Mouse (Mus musculus): Measurements from ENCODE around the gene Krt10. TPM values are rescaled to one million over a fixed set of nuclear protein-coding genes. Genes with fewer than 3 reads are reported as not detected.

Gene Krt10
- polyA plus RNA-seq (2015; fragmentation: Nextera tagmentation; extraction: Ambion mirVana) = 21.6 and 23.2 TPM in 2 replicates

GRCm38 (mm10) chr11:99389264-99389663, at the start of gene Krt10:
Gene Krt10, minus strand, starts transcription at chr11:99389364.
- no peak within 1 kb of the TSS for H3K27ac ChIP-seq (ENCODE audit: low read length)
- no peak for ATAC-seq (ENCODE audit: low read depth)
- no peak within 1 kb of the TSS for H3K4me2 ChIP-seq (ENCODE audit: low read depth, low read length)
- H3K9ac ChIP-seq (ENCODE audit: low read length) = no peak within 1 kb of the TSS
- H3K4me1 ChIP-seq (replicated peaks; ENCODE audit: control insufficient read depth, insufficient read depth, low read length) = peaks cover 5% of the 10 kb centered on the region
- 78% methylated on average over 4 of the region's 4 CpGs for WGBS
- H3K9me3 ChIP-seq (ENCODE audit: control insufficient read depth, low read length) = no peaks in the 10 kb centered on the region
- H3K27me3 ChIP-seq (ENCODE audit: control insufficient read depth, insufficient read depth, low read depth, low read length) = no peaks in the 10 kb centered on the region
- no peaks in the 10 kb centered on the region for H3K36me3 ChIP-seq (ENCODE audit: control insufficient read depth, insufficient read depth, low read length)
- no peak within 1 kb of the TSS for H3K4me3 ChIP-seq (ENCODE audit: low read length)

- ATAC-seq (ENCODE audit: low read depth) = no peak
- H3K9ac ChIP-seq (ENCODE audit: low read length) = no peak within 1 kb of the TSS; the same call in 1 of the 2 replicates
- WGBS = 14% methylated on average over 10 of the region's 10 CpGs
Measured at GRCm38 (mm10) chr11:99437972-99438371, 48.8 kb upstream of the Krt10 start, which contains the start of gene Krt20. Gene Krt20, minus strand, starts transcription at chr11:99438150.

GRCm38 (mm10) chr11:99436625-99437024, 47.5 kb upstream of the Krt10 start:
- Histone ChIP-seq H3K9me3 (ENCODE audit: control insufficient read depth, low read length) (no peaks in the 10 kb centered on the region), H3K36me3 (ENCODE audit: control insufficient read depth, insufficient read depth, low read length) (no peaks in the 10 kb centered on the region), H3K9ac (ENCODE audit: low read length) (no peak overlapping the region), H3K27me3 (ENCODE audit: control insufficient read depth, insufficient read depth, low read depth, low read length) (no peaks in the 10 kb centered on the region), H3K4me3 (ENCODE audit: low read length) (no peak overlapping the region), H3K4me1 (replicated peaks; ENCODE audit: control insufficient read depth, insufficient read depth, low read length) (no peaks in the 10 kb centered on the region), H3K27ac (ENCODE audit: low read length) (no peak overlapping the region), H3K4me2 (ENCODE audit: low read depth, low read length) (no peak overlapping the region)
- WGBS = 42% methylated on average over 4 of the region's 4 CpGs
- no peak for ATAC-seq (ENCODE audit: low read depth)

More at GRCm38 (mm10) chr11:99437972-99438371, 48.8 kb upstream of the Krt10 start, which contains the start of gene Krt20:
- Histone ChIP-seq H3K27ac (ENCODE audit: low read length) (no peak within 1 kb of the TSS), H3K4me2 (ENCODE audit: low read depth, low read length) (no peak within 1 kb of the TSS), H3K9me3 (ENCODE audit: control insufficient read depth, low read length) (no peaks in the 10 kb centered on the region), H3K27me3 (ENCODE audit: control insufficient read depth, insufficient read depth, low read depth, low read length) (no peaks in the 10 kb centered on the region), H3K36me3 (ENCODE audit: control insufficient read depth, insufficient read depth, low read length) (no peaks in the 10 kb centered on the region), H3K4me3 (ENCODE audit: low read length) (no peak within 1 kb of the TSS), H3K4me1 (replicated peaks; ENCODE audit: control insufficient read depth, insufficient read depth, low read length) (no peaks in the 10 kb centered on the region)

- WGBS = 39% methylated on average over 12 of the region's 12 CpGs
- no peak for ATAC-seq (ENCODE audit: low read depth)
- no peaks in the 10 kb centered on the region for H3K36me3 ChIP-seq (ENCODE audit: control insufficient read depth, insufficient read depth, low read length)
- H3K9ac ChIP-seq (ENCODE audit: low read length) = no peak overlapping the region
- no peak overlapping the region for H3K4me3 ChIP-seq (ENCODE audit: low read length)
- H3K4me2 ChIP-seq (ENCODE audit: low read depth, low read length) = no peak overlapping the region
- no peak overlapping the region for H3K27ac ChIP-seq (ENCODE audit: low read length)
- no peaks in the 10 kb centered on the region for H3K9me3 ChIP-seq (ENCODE audit: control insufficient read depth, low read length)
- no peaks in the 10 kb centered on the region for H3K4me1 ChIP-seq (replicated peaks; ENCODE audit: control insufficient read depth, insufficient read depth, low read length)
- H3K27me3 ChIP-seq (ENCODE audit: control insufficient read depth, insufficient read depth, low read depth, low read length) = no peaks in the 10 kb centered on the region
Measured at GRCm38 (mm10) chr11:99430670-99431069, 41.5 kb upstream of the Krt10 start.

DNA sequence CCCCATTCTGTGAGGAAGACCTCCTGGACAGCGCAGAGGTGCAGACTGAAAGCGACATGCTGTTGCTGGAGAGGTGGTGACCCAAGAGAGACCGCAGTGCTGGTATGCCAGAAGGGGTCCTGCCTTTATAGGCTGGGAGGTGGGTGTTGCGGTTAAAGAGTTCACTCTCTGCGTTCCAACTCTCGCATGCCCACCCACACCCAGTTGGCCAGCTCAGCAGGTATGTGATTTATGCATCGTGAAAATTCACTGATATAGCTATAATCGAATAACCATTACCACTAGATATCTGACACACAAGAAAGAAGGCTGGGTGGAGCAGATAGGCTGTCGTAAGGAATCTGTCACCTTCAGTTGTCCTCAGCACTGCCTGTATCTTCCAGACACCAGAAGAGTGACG, 33.0 kb upstream of the Krt10 start, which contains the start of gene Krt12:
Gene Krt12 (minus strand): TSS at position 101 of the 400 bp plus-strand sequence.
- no peaks in the 10 kb centered on the region for H3K27me3 ChIP-seq (ENCODE audit: control insufficient read depth, insufficient read depth, low read depth, low read length)
- no peak within 1 kb of the TSS for H3K4me2 ChIP-seq (ENCODE audit: low read depth, low read length)
- 72% methylated on average over 10 of the region's 10 CpGs for WGBS
- ATAC-seq (ENCODE audit: low read depth) = no peak
- no peaks in the 10 kb centered on the region for H3K36me3 ChIP-seq (ENCODE audit: control insufficient read depth, insufficient read depth, low read length)
- H3K4me1 ChIP-seq (replicated peaks; ENCODE audit: control insufficient read depth, insufficient read depth, low read length) = no peaks in the 10 kb centered on the region
- H3K27ac ChIP-seq (ENCODE audit: low read length) = no peak within 1 kb of the TSS
- no peak within 1 kb of the TSS for H3K4me3 ChIP-seq (ENCODE audit: low read length)
- H3K9ac ChIP-seq (ENCODE audit: low read length) = no peak within 1 kb of the TSS
- no peaks in the 10 kb centered on the region for H3K9me3 ChIP-seq (ENCODE audit: control insufficient read depth, low read length)

- no peaks in the 10 kb centered on the region for H3K9me3 ChIP-seq (ENCODE audit: control insufficient read depth, low read length)
- H3K4me1 ChIP-seq (replicated peaks; ENCODE audit: control insufficient read depth, insufficient read depth, low read length) = no peaks in the 10 kb centered on the region
- no peak for ATAC-seq (ENCODE audit: low read depth)
- no peak overlapping the region for H3K9ac ChIP-seq (ENCODE audit: low read length)
- no peaks in the 10 kb centered on the region for H3K27me3 ChIP-seq (ENCODE audit: control insufficient read depth, insufficient read depth, low read depth, low read length)
- 27% methylated on average over 10 of the region's 10 CpGs for WGBS
- no peak overlapping the region for H3K4me2 ChIP-seq (ENCODE audit: low read depth, low read length)
- no peak overlapping the region for H3K27ac ChIP-seq (ENCODE audit: low read length)
- H3K36me3 ChIP-seq (ENCODE audit: control insufficient read depth, insufficient read depth, low read length) = no peaks in the 10 kb centered on the region
- no peak overlapping the region for H3K4me3 ChIP-seq (ENCODE audit: low read length)
Measured at GRCm38 (mm10) chr11:99420586-99420985, 31.4 kb upstream of the Krt10 start.

- Histone ChIP-seq H3K4me3 (ENCODE audit: low read length) (no peak overlapping the region), H3K9me3 (ENCODE audit: control insufficient read depth, low read length) (no peaks in the 10 kb centered on the region), H3K4me2 (ENCODE audit: low read depth, low read length) (no peak overlapping the region), H3K27ac (ENCODE audit: low read length) (no peak overlapping the region), H3K4me1 (replicated peaks; ENCODE audit: control insufficient read depth, insufficient read depth, low read length) (no peaks in the 10 kb centered on the region), H3K36me3 (ENCODE audit: control insufficient read depth, insufficient read depth, low read length) (no peaks in the 10 kb centered on the region), H3K27me3 (ENCODE audit: control insufficient read depth, insufficient read depth, low read depth, low read length) (no peaks in the 10 kb centered on the region), H3K9ac (ENCODE audit: low read length) (no peak overlapping the region)
- no peak for ATAC-seq (ENCODE audit: low read depth)
- WGBS = 61% methylated on average over 16 of the region's 16 CpGs
Measured at GRCm38 (mm10) chr11:99417819-99418218, 28.7 kb upstream of the Krt10 start.

DNA sequence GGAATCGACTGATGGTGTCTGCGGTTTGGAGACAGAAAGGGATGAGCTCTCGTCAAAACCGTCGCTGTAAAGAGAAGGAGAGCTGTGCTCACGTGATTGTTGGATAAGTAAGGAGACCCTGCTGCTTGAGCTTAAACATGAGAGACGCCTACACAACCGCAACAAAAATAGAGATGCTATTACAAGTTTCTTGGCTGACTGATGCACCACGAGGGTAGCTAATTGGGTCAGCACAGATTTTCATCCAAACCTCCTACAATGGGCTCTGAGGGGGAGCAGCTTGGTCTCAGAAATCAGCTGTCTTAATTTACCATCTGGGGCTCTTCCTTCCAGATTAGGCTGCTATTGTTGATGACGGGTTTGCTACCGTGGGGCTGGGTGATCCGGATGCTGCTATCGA, 27.7 kb upstream of the Krt10 start:
- no peaks in the 10 kb centered on the region for H3K4me1 ChIP-seq (replicated peaks; ENCODE audit: control insufficient read depth, insufficient read depth, low read length)
- no peak for ATAC-seq (ENCODE audit: low read depth)
- WGBS = 82% methylated on average over 13 of the region's 13 CpGs

GRCm38 (mm10) chr11:99414463-99415147, 25.4 kb upstream of the Krt10 start:
- Histone ChIP-seq H3K9me3 (ENCODE audit: control insufficient read depth, low read length) (no peaks in the 10 kb centered on the region), H3K36me3 (ENCODE audit: control insufficient read depth, insufficient read depth, low read length) (no peaks in the 10 kb centered on the region), H3K4me2 (ENCODE audit: low read depth, low read length) (no peak overlapping the region), H3K27ac (ENCODE audit: low read length) (no peak overlapping the region), H3K27me3 (ENCODE audit: control insufficient read depth, insufficient read depth, low read depth, low read length) (no peaks in the 10 kb centered on the region), H3K9ac (ENCODE audit: low read length) (no peak overlapping the region), H3K4me1 (replicated peaks; ENCODE audit: control insufficient read depth, insufficient read depth, low read length) (no peaks in the 10 kb centered on the region), H3K4me3 (ENCODE audit: low read length) (no peak overlapping the region)
- ATAC-seq (ENCODE audit: low read depth) = no peak
- WGBS = 91% methylated on average over 13 of the region's 13 CpGs

More for the DNA sequence above, 27.7 kb upstream of the Krt10 start:
- H3K4me2 ChIP-seq (ENCODE audit: low read depth, low read length) = no peak overlapping the region
- H3K9ac ChIP-seq (ENCODE audit: low read length) = no peak overlapping the region
- H3K9me3 ChIP-seq (ENCODE audit: control insufficient read depth, low read length) = no peaks in the 10 kb centered on the region
- H3K27ac ChIP-seq (ENCODE audit: low read length) = no peak overlapping the region
- H3K36me3 ChIP-seq (ENCODE audit: control insufficient read depth, insufficient read depth, low read length) = no peaks in the 10 kb centered on the region
- H3K27me3 ChIP-seq (ENCODE audit: control insufficient read depth, insufficient read depth, low read depth, low read length) = no peaks in the 10 kb centered on the region
- no peak overlapping the region for H3K4me3 ChIP-seq (ENCODE audit: low read length)
